25 mouse cellular contexts compared by ENCODE assay signal in genomic region chr10:38879271-38879670, GRCm38 (mm10). TPM values are rescaled to one million over a fixed set of nuclear protein-coding genes. Genes with fewer than 3 reads are reported as not detected.
DNase-seq lines count a peak whose midpoint lies in the region; TF ChIP-seq lines count a peak whose summit lies in the region.
"Had no signal": no experiment of that assay in that cellular context is flagged by ENCODE, and none has a peak within 500 bp of the region (broad histone marks: within the 10 kb centered on the region; RNA-seq: fewer than 3 reads in every experiment).

No protein-coding gene starts in this region.

- no peak for TF ChIP-seq CTCF in gastrocnemius, adult 2 months (IDR thresholded peaks at IDR 0.05)

- H3K27ac ChIP-seq in gastrocnemius, adult 2 months = 0 out of 2 replicates have a peak overlapping the region, but pooled peaks have one; percentile 10
- H3K27ac ChIP-seq: embryonic facial prominence, embryonic 13.5 days; embryonic facial prominence, embryonic 15.5 days; forebrain, embryonic 10.5 days; forebrain, embryonic 12.5 days had no signal

- peak; percentile 33 for DNase-seq in gastrocnemius, adult 2 months
- no peak for DNase-seq in gastrocnemius, postnatal 10 days
- DNase-seq in heart, adult 8-10 months (ENCODE audit: low spot score) = peak; percentile 36
- DNase-seq in heart, postnatal 4 days = no peak
- DNase-seq in lung, postnatal 36 days = peak; percentile 29
- DNase-seq in lung, postnatal 10 days = no peak
- DNase-seq in layer of hippocampus, adult 11-12 months (ENCODE audit: low spot score) = no peak
- DNase-seq: adrenal gland, adult 2 months; adrenal gland, postnatal 10 days; adrenal gland, postnatal 25 days; cerebellum, adult 11 months; cerebellum, adult 18-20 months; cerebellum, adult 8-10 months; cerebellum, adult 9-11 months; cerebellum, postnatal 14 days; cerebellum, postnatal 36 days; embryo, embryonic 11 days had no signal

- H3K4me3 ChIP-seq in gastrocnemius, adult 2 months = no peak overlapping the region
- H3K4me3 ChIP-seq: embryonic facial prominence, embryonic 13.5 days; embryonic facial prominence, embryonic 15.5 days; erythroblast, embryonic 14.5 days; forebrain, embryonic 10.5 days; forebrain, embryonic 12.5 days had no signal

- intact Hi-C loops in gastrocnemius, adult 2 months (cut with DNase I) = loop anchor here (5.0 kb wide), 2 partner anchors 88 to 643 kb away; partner anchors contain the start of gene Lama4

RNA-seq across cellular contexts. Expression of gene Rfpl4b, which starts 57.7 kb away (rescaled TPM):
- not detected for total RNA-seq in gastrocnemius, adult 2 months (2021)
- total RNA-seq in gastrocnemius, postnatal 10 days (2021) = not detected
- not detected for total RNA-seq in heart, adult 8-10 months (2022)
- total RNA-seq in heart, postnatal 4 days (2021) = not detected
- total RNA-seq: adrenal gland, adult 2 months; adrenal gland, postnatal 10 days; adrenal gland, postnatal 25 days; adrenal gland, postnatal 4 days; common myeloid progenitor, adult 5-6 weeks; MEL had no signal

Comparison
In these comparisons a context has a peak if more than half of its experiments do, and no peak if none do; other contexts are left out.
1. DNase-seq: peak in gastrocnemius, adult 2 months (single experiment), heart, adult 8-10 months (single experiment) and lung, postnatal 36 days (single experiment); none in gastrocnemius, postnatal 10 days (single experiment), heart, postnatal 4 days (single experiment), lung, postnatal 10 days (single experiment) and layer of hippocampus, adult 11-12 months (single experiment).